Mouse (Mus musculus) splenic B cell, adult 2 months (primary cell): Measurements from ENCODE around the gene Sycn.
A peak's percentile ranks its signal among the peaks of the same experiment; 100 is the strongest.
"Not testable (repeated sequence)": the region's sequence is repeated elsewhere in the genome, so short reads cannot be mapped to it uniquely, and the experiment has no call there.

Source experiments
- DNase-seq: peaks from one replicate; pipeline ENCODE4 v3.0.0-alpha.2; 2011; ENCODE audit warnings: low read depth, low spot score
- H3K27me3 ChIP-seq: 2 replicates; pipeline ENCODE4 v1.6.1; 2012; ENCODE audit warnings: mild to moderate bottlenecking, low read length, moderate library complexity, mixed read lengths; ENCODE audit not compliant: control insufficient read depth, poor library complexity, insufficient read depth, severe bottlenecking
- H3K36me3 ChIP-seq: 2 replicates; pipeline ENCODE4 v1.6.1; 2012; ENCODE audit warnings: mild to moderate bottlenecking, low read length, moderate library complexity, mixed read lengths; ENCODE audit not compliant: control insufficient read depth, poor library complexity, insufficient read depth, severe bottlenecking

The Sycn gene

GRCm38 (mm10) chr7:28540526-28540925, at the start of gene Sycn:
TSS of gene Sycn (plus strand) at chr7:28540885.
- Histone ChIP-seq H3K36me3 (no peaks in the 10 kb centered on the region), H3K27me3 (no peaks in the 10 kb centered on the region; the same call in none of the 2 replicates)
- DNase-seq: no peak

GRCm38 (mm10) chr7:28490903-28491302, 49.8 kb upstream of the Sycn start:
- no peaks in the 10 kb centered on the region for H3K36me3 ChIP-seq
- DNase-seq: no peak
- H3K27me3 ChIP-seq: no peaks in the 10 kb centered on the region

- no peak for DNase-seq
- Histone ChIP-seq H3K36me3 (no peaks in the 10 kb centered on the region), H3K27me3 (no peaks in the 10 kb centered on the region)
These were observed 48.4 kb upstream of the Sycn start for GRCm38 (mm10) chr7:28492310-28492709.

- no peaks in the 10 kb centered on the region for H3K27me3 ChIP-seq
- DNase-seq: no peak
- no peaks in the 10 kb centered on the region for H3K36me3 ChIP-seq
These were observed 45.3 kb upstream of the Sycn start for GRCm38 (mm10) chr7:28495426-28495825.

GRCm38 (mm10) chr7:28505585-28505984, 35.1 kb upstream of the Sycn start:
- no peaks in the 10 kb centered on the region for H3K36me3 ChIP-seq
- no peak for DNase-seq
- no peaks in the 10 kb centered on the region; the same call in 1 of the 2 replicates for H3K27me3 ChIP-seq

GRCm38 (mm10) chr7:28509121-28509520, 31.6 kb upstream of the Sycn start:
- not testable (repeated sequence) for DNase-seq, H3K27me3 ChIP-seq, H3K36me3 ChIP-seq

- not testable (repeated sequence) for H3K27me3 ChIP-seq, DNase-seq, H3K36me3 ChIP-seq
These were observed 30.2 kb upstream of the Sycn start, which contains the start of gene Ifnl2 for GRCm38 (mm10) chr7:28510405-28510974. TSS of gene Ifnl2 (minus strand) at chr7:28510455.

GRCm38 (mm10) chr7:28511441-28511840, 29.2 kb upstream of the Sycn start:
- DNase-seq: no peak
- H3K36me3 ChIP-seq: no peaks in the 10 kb centered on the region
- no peaks in the 10 kb centered on the region for H3K27me3 ChIP-seq

- H3K27me3 ChIP-seq, DNase-seq, H3K36me3 ChIP-seq: not testable (repeated sequence)
These were observed 18.1 kb upstream of the Sycn start, which contains the start of gene Ifnl3 for GRCm38 (mm10) chr7:28522536-28522935. TSS of gene Ifnl3 (plus strand) at chr7:28522836.

- Histone ChIP-seq H3K27me3 (no peaks in the 10 kb centered on the region), H3K36me3 (no peaks in the 10 kb centered on the region)
- peak; percentile 91 for DNase-seq
These were observed 12.6 kb upstream of the Sycn start for GRCm38 (mm10) chr7:28527922-28528719.

GRCm38 (mm10) chr7:28532005-28532404, 8.7 kb upstream of the Sycn start:
- DNase-seq: no peak

GRCm38 (mm10) chr7:28538886-28539285, 1.8 kb upstream of the Sycn start:
- DNase-seq, H3K27me3 ChIP-seq, H3K36me3 ChIP-seq: not testable (repeated sequence)

More at GRCm38 (mm10) chr7:28532005-28532404, 8.7 kb upstream of the Sycn start:
- Histone ChIP-seq H3K27me3 (no peaks in the 10 kb centered on the region), H3K36me3 (no peaks in the 10 kb centered on the region)

GRCm38 (mm10) chr7:28544051-28544601, 3.4 kb downstream of the Sycn start:
- Histone ChIP-seq H3K36me3 (no peaks in the 10 kb centered on the region), H3K27me3 (no peaks in the 10 kb centered on the region; the same call in none of the 2 replicates)
- no peak for DNase-seq

GRCm38 (mm10) chr7:28545048-28545890, 4.6 kb downstream of the Sycn start:
- Histone ChIP-seq H3K36me3 (no peaks in the 10 kb centered on the region), H3K27me3 (no peaks in the 10 kb centered on the region; the same call in none of the 2 replicates)
- no peak for DNase-seq
